Mouse (Mus musculus): ENCODE measurements around the gene Dusp1.

The Dusp1 gene

DNA sequence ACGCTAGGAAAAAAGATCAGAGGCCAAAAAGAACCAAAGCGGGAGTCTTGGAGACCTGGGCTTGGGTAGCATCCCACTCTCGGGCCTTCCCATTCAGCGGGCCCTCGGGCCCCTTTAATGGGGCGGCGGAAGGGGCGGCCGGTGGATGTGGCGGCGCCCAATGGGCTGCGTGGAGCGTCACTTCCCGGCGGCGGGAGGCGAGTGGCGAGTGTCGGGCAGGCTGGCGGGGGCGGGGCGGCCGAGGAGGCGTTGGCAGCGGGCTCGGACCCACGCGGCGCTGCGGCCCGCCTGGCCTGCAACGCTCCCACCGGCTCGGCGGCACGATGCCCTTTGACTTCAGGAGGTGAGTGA is 663 bp downstream of the Dusp1 start, which contains the start of gene Ergic1:
TSS of gene Ergic1 (plus strand) at position 200 of the 351 bp plus-strand sequence.
- DNase-seq (ENCODE audit: low spot score) = peak; percentile 94

DNA sequence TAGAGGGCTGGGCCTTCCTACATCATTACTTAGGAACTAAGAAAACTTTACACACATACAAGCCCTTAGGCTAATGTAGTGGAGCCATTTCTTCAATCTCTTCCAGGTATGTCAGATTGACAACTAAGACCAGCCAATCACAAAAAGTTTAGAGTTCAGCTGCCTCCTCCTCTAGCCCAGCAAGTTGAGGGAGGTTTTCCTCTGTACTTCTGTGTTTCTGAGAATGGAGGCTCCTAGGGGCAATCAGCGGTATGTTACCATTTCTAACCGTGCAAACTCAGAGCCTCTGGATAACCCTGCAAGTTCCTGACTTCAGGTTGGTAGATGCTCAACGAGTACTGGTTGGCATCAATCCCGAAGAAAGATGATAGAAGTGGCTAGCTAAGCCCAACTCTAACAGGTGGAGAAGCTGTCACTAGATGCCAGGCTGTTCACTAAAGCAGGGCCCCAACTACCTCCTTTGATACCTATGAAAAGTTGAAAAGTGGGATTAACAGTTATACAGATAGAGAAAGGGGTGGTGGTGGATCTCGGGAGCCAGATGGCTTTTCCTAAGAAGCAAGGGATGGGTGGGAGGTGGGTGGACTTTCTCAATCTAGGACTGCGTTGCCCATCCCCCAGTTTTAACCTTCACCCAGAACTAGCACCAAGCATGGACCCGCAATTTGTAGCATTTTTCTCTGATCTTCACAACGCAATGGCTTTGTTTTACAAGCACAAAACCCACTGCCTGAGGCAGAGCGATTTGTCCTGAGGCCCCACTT is 1.2 kb downstream of the Dusp1 start:
- DNase-seq (ENCODE audit: low spot score) = peak; percentile 25

DNA sequence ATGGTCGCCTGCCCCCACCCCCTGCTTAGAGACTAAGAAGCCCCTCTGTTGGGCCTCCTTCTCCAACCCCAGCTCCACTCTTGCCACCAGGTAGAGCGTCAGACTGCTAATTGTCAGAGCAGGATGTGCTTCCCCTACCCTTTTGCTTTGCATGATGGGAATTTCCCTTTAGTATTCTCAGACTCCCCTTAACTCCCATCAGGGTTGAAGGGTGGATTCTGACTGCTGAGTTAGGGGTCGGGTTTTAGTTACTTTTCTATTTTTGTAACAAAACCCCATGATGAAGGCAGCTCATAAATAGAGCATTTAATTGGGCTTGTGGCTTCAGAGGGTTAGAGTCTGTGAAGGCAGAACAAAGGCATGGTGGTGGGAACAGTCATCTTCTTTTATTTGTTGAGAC is 8.9 kb downstream of the Dusp1 start:
- DNase-seq (ENCODE audit: low spot score) = no peak

DNA sequence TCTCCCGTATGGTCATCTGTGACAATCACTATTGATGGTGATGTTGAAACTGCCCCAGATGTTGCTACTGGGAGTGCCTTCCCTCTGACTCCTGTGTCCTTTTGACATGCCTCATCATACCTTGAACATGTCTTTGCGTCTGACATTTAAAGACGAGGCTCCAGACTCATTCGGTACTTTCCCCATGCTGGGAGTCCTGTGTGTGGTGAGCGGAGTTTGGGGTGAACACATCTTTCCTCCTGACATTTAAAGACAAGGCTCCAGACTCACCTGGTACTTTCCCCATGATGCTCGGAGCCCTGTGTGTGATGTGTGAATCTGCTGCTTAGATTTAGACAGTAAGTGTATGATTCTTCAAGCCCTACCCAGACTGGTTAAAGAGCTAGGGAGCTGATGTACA is 10.8 kb downstream of the Dusp1 start:
- no peak for DNase-seq (ENCODE audit: low spot score)

GRCm38 (mm10) chr17:26549148-26549809 is 12.6 kb downstream of the Dusp1 start:
- peak; percentile 13 for DNase-seq (ENCODE audit: low spot score)

DNA sequence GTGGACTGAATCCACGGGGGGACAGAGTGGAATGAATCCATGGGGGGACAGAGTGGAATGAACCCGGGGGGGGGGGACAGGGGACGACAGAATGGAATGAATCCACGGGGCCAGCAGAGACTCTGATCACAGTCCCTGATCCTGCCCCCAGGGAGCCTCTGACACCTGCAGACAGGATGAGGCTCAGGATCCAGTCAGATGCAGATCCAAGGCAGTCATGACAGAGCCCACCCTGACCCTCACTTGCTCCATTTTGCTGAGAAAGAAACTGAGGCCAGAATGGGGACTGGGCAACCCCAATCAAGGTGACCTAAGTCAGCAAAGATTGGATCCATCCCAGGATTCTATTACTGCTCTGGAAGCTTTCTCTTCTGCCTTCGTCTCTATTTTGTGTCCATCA is 13.4 kb downstream of the Dusp1 start:
- peak; percentile 26 for DNase-seq (ENCODE audit: low spot score)

DNA sequence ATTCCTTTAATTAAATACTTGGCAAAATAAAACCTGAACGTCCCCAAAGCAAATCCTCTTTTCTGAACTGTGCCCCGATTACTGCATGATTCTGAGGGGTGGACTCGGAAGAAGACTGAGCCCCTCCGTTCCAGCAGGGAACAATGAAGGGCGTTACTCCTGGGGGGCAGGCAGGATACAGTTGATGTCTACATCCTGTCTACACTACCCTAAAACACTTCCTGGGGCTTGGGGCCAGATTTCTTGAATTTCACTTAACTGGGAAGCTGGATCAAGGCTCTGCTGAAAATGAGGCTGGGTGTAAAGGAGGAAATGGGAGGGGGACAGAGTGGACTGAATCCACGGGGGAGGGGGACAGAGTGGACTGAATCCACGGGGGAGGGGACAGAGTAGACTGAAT is 14.2 kb downstream of the Dusp1 start:
- peak; percentile 10 for DNase-seq (ENCODE audit: low spot score)

DNA sequence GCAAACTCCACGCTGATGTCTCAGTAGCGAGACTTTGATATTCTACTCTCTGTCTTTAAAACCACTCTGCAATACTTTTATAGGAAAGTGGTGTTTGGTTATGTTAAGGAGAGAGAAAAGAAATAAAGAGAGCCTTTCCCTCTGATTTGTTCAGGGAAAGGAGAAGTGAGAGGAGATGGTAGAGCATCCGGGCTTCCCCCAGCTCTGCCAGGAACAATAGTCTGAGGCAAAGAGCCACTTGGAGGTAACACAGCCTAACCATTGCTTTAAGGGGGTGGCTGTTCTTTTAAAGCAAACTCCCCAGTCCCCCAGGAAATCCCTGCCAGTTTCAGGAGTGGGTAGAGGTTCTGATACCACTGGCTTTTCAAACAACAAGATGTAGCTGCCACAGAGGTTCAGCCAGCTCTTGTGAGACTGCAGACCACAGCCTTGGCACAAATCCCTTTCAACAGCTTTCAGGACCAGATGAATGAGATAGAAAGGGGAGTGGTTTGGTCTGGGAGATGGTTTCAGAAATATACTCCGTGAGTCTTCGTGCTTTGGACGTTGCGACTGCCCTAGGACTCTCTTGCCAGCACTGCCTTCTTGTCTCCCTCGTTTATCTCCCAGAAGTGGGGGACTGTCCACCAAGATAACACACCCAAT is 17.5 kb downstream of the Dusp1 start:
- DNase-seq (ENCODE audit: low spot score) = no peak

DNA sequence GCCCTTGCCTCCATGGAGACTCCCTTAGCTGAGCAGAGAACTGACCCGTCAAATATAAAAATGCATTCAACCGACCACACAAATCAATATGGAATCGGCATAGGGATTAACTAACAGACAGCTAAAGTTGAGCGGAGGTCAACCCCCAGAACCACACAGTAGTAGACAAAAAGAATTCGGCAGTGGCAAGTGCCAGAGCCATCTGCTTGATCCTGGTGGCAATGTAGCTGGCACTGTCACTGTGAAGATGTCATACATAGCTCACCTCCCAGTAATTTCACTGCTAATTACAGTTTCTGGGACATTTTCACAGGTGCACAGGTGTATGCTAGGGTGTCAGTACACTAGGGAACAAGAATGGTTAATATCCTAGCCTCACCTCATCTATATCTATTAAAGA is 21.8 kb downstream of the Dusp1 start:
- DNase-seq (ENCODE audit: low spot score) = no peak

GRCm38 (mm10) chr17:26537722-26538471 is 24.0 kb downstream of the Dusp1 start:
- peak; percentile 50 for DNase-seq (ENCODE audit: low spot score)

DNA sequence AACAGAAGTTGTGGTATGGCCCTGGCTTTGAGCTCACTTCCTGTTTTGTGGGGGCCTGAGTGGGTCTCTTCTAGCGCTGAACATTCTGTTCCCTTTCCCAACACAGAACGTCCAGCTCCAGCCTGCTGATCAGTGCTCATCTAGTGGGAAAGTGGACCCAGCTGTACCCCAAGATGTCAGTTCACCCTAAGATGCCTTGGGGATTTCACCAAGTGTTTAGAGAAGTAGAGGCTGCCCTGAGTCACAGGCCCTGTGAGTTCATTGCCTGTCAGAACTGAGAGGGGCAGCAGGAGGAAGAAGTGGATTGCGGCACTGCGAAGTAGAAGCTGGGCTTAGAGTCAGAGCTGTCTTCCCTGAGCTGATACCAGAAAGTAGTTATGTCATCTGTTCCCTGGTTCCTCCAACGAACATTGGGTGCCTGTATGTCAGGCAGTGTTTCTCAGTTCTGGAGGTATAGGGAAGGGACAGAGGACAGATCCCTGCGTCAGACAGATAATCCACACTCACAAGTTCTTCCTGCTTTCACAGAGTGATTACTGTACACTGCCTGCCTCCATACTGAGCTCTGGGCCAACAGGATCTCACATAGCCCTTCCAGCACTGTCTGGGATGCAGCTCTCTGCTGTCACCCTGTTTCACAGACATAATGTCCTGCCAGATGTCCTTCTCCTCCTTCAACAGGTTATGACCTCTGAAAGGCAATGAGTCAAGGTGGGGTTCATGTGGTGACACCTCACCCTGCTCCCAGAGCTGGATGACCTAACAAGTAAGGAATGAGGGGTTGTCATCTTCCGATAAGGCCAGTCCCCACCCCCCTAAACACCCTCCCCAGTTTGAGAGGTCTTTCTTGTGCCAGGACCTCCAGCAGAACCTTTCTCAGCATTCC is 26.4 kb downstream of the Dusp1 start:
- DNase-seq (ENCODE audit: low spot score) = no peak

GRCm38 (mm10) chr17:26534695-26535094 is 27.2 kb downstream of the Dusp1 start:
- DNase-seq (ENCODE audit: low spot score) = no peak

DNA sequence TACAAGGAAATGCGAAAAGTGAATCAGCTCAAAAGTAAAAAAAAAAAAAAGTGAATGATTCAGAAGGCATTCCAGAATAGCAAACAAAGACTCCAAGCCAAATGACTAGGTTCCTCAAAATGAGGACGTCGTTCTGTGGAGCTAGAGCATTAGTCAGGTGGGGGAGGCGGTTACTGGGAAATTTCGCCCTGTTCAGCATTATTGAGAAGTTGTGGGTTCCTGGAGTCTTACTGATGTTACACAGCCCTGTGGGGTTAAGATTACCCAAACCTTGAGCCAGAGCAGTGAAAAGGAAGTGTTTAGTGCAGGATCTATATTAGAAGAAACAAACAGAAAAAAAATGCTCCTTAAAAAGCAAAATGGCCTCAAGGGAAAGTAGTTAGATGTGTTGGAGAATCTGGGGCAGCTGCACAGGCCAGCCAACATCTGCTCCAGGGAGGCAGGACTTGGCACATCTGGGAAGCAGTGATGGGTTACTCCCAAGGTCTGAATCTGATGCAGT is 28.0 kb downstream of the Dusp1 start:
- no peak for DNase-seq (ENCODE audit: low spot score)

DNA sequence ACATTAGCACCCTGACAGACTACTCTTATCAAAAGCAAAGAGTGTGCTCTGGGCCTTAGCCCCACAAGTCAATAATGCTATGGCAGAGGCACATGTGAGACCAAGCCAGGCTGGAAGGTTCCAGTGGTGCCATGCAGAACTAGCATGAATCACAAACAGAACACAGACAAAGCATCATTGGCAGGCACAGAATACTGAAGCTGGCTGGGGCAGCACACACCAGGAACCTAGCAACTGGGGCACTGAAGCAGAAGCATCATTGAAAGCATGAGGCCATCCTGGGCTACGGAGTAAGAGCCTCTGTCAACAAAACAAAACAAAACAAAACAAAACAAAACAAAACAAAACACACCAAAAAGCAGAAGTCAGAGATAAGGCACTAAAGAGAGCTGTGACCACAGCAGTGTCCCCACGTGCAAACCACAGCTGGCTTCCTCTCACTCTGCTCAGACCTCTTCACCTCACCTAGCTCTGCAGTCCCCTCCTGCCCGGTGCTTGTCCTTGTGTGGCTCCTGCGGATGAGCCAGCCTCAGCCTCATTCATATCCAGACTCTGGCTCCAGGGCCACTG is 29.4 kb downstream of the Dusp1 start:
- no peak for DNase-seq (ENCODE audit: low spot score)

- DNase-seq (ENCODE audit: low spot score) = no peak
Observed at GRCm38 (mm10) chr17:26531395-26532027, 30.4 kb downstream of the Dusp1 start.

- peak; percentile 22 for DNase-seq (ENCODE audit: low spot score)
Observed at GRCm38 (mm10) chr17:26530590-26531081, 31.3 kb downstream of the Dusp1 start.

GRCm38 (mm10) chr17:26529791-26530241 is 32.1 kb downstream of the Dusp1 start:
- DNase-seq (ENCODE audit: low spot score) = no peak

- DNase-seq (ENCODE audit: low spot score) = no peak
Observed at GRCm38 (mm10) chr17:26528751-26529150, 33.2 kb downstream of the Dusp1 start.

DNA sequence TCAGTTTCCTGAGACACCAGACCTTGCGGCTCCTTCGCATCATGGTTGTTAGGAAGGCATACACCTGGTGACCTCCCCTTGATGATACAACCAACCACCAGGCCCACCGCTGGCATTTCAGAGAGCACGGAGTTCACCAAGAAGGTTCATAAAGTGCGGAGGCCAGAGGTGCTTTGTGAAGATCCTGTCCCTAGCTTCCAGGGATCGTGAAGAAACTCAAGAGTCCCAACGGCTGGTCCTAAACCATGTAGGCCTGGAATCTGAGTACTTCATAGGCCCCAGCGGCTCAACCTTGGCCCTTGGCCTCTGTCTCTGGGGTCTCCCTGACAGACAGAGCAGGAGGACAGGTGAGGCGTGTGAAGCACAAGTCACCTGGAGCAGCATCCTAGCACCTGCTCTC is 34.6 kb downstream of the Dusp1 start:
- DNase-seq (ENCODE audit: low spot score) = no peak

GRCm38 (mm10) chr17:26525316-26525715 is 36.6 kb downstream of the Dusp1 start:
- no peak for DNase-seq (ENCODE audit: low spot score)

Measured in embryo, embryonic 10.5 days (tissue).